Mouse (Mus musculus): ENCODE measurements around the gene Lrrc23. TPM values are rescaled to one million over a fixed set of nuclear protein-coding genes. Genes with fewer than 3 reads are reported as not detected.
A peak's percentile ranks its signal among the peaks of the same experiment; 100 is the strongest.

Lrrc23 gene
- polyA plus RNA-seq, 1 experiment from 2014 or later, result not detected

GRCm38 (mm10) chr6:124787722-124788121 is 8.2 kb upstream of the Lrrc23 start:
- H3K4me1 ChIP-seq (replicated peaks), result peaks cover 6% of the 10 kb centered on the region; the same call in 1 of the 2 replicates
- no peak for ATAC-seq (ENCODE audit: insufficient read depth)
- H3K4me2 ChIP-seq, result no peak overlapping the region
- WGBS (ENCODE audit: insufficient replicate concordance), result 67% methylated on average over 10 of the region's 10 CpGs
- no peak overlapping the region for H3K27ac ChIP-seq (replicated peaks)
- no peaks in the 10 kb centered on the region for H3K27me3 ChIP-seq
- no peak overlapping the region for H3K9ac ChIP-seq
- no peaks in the 10 kb centered on the region for H3K36me3 ChIP-seq (replicated peaks)
- H3K9me3 ChIP-seq (replicated peaks), result no peaks in the 10 kb centered on the region
- H3K4me3 ChIP-seq (replicated peaks), result no peak overlapping the region

- 0 out of 2 replicates have a peak overlapping the region, but pooled peaks have one; percentile 19 for H3K4me2 ChIP-seq
- peak; percentile 63 for ATAC-seq (ENCODE audit: insufficient read depth)
- peak overlapping the region; percentile 35; the same call in 1 of the 2 replicates for H3K27ac ChIP-seq (replicated peaks)
- no peaks in the 10 kb centered on the region for H3K9me3 ChIP-seq (replicated peaks)
- no peaks in the 10 kb centered on the region for H3K36me3 ChIP-seq (replicated peaks)
- no peaks in the 10 kb centered on the region for H3K27me3 ChIP-seq
- peaks cover 6% of the 10 kb centered on the region; the same call in 1 of the 2 replicates for H3K4me1 ChIP-seq (replicated peaks)
- H3K9ac ChIP-seq, result no peak overlapping the region
- H3K4me3 ChIP-seq (replicated peaks), result no peak overlapping the region
- 39% methylated on average over 8 of the region's 8 CpGs for WGBS (ENCODE audit: insufficient replicate concordance)
Observed at GRCm38 (mm10) chr6:124786756-124787420, 7.4 kb upstream of the Lrrc23 start.

GRCm38 (mm10) chr6:124782436-124782835 is 2.9 kb upstream of the Lrrc23 start:
- no peaks in the 10 kb centered on the region for H3K36me3 ChIP-seq (replicated peaks)
- H3K27ac ChIP-seq (replicated peaks), result no peak overlapping the region
- H3K27me3 ChIP-seq, result peaks cover 44% of the 10 kb centered on the region
- no peak for ATAC-seq (ENCODE audit: insufficient read depth)
- H3K9me3 ChIP-seq (replicated peaks), result no peaks in the 10 kb centered on the region
- H3K4me2 ChIP-seq, result peak overlapping the region; percentile 48
- H3K4me1 ChIP-seq (replicated peaks), result peaks cover 9% of the 10 kb centered on the region; the same call in 1 of the 2 replicates
- WGBS (ENCODE audit: insufficient replicate concordance), result 18% methylated on average over 6 of the region's 6 CpGs
- H3K4me3 ChIP-seq (replicated peaks), result peak overlapping the region; percentile 30
- no peak overlapping the region for H3K9ac ChIP-seq

GRCm38 (mm10) chr6:124780917-124781316 is 1.4 kb upstream of the Lrrc23 start:
- H3K4me3 ChIP-seq (replicated peaks), result no peak overlapping the region
- no peak overlapping the region for H3K27ac ChIP-seq (replicated peaks)
- no peaks in the 10 kb centered on the region for H3K9me3 ChIP-seq (replicated peaks)
- H3K9ac ChIP-seq, result no peak overlapping the region
- H3K4me2 ChIP-seq, result no peak overlapping the region
- H3K27me3 ChIP-seq, result peaks cover 52% of the 10 kb centered on the region
- peaks cover 9% of the 10 kb centered on the region; the same call in 1 of the 2 replicates for H3K4me1 ChIP-seq (replicated peaks)
- H3K36me3 ChIP-seq (replicated peaks), result no peaks in the 10 kb centered on the region
- 79% methylated on average over 7 of the region's 7 CpGs for WGBS (ENCODE audit: insufficient replicate concordance)
- no peak for ATAC-seq (ENCODE audit: insufficient read depth)

- no peak for ATAC-seq (ENCODE audit: insufficient read depth)
- Histone ChIP-seq H3K27me3 (peaks cover 52% of the 10 kb centered on the region), H3K4me1 (replicated peaks) (peaks cover 9% of the 10 kb centered on the region; the same call in 1 of the 2 replicates), H3K36me3 (replicated peaks) (no peaks in the 10 kb centered on the region), H3K9me3 (replicated peaks) (no peaks in the 10 kb centered on the region), H3K9ac (no peak overlapping the region), H3K4me3 (replicated peaks) (peak overlapping the region; percentile 24), H3K4me2 (peak overlapping the region; percentile 54), H3K27ac (replicated peaks) (no peak overlapping the region)
- 13% methylated on average over 10 of the region's 10 CpGs for WGBS (ENCODE audit: insufficient replicate concordance)
Observed at GRCm38 (mm10) chr6:124779984-124780416, 473 bp upstream of the Lrrc23 start.

GRCm38 (mm10) chr6:124770511-124770910 is 9.0 kb downstream of the Lrrc23 start:
- Histone ChIP-seq H3K4me1 (replicated peaks) (peaks cover 24% of the 10 kb centered on the region), H3K27ac (replicated peaks) (no peak overlapping the region), H3K9me3 (replicated peaks) (no peaks in the 10 kb centered on the region), H3K27me3 (peaks cover 78% of the 10 kb centered on the region), H3K36me3 (replicated peaks) (no peaks in the 10 kb centered on the region), H3K9ac (no peak overlapping the region), H3K4me3 (replicated peaks) (no peak overlapping the region), H3K4me2 (no peak overlapping the region)
- ATAC-seq (ENCODE audit: insufficient read depth), result no peak
- 64% methylated on average over 15 of the region's 15 CpGs for WGBS (ENCODE audit: insufficient replicate concordance)

GRCm38 (mm10) chr6:124770013-124770412 is 9.5 kb downstream of the Lrrc23 start:
- Histone ChIP-seq H3K27me3 (peaks cover 81% of the 10 kb centered on the region), H3K4me2 (no peak overlapping the region), H3K4me1 (replicated peaks) (peaks cover 24% of the 10 kb centered on the region), H3K9ac (no peak overlapping the region), H3K9me3 (replicated peaks) (no peaks in the 10 kb centered on the region), H3K36me3 (replicated peaks) (no peaks in the 10 kb centered on the region), H3K27ac (replicated peaks) (no peak overlapping the region), H3K4me3 (replicated peaks) (no peak overlapping the region)
- 21% methylated on average over 7 of the region's 7 CpGs for WGBS (ENCODE audit: insufficient replicate concordance)
- ATAC-seq (ENCODE audit: insufficient read depth), result no peak

- H3K9me3 ChIP-seq (replicated peaks), result no peaks in the 10 kb centered on the region
- H3K36me3 ChIP-seq (replicated peaks), result no peaks in the 10 kb centered on the region
- no peak within 1 kb of the TSS for H3K9ac ChIP-seq
- H3K27me3 ChIP-seq, result peaks cover 75% of the 10 kb centered on the region
- ATAC-seq (ENCODE audit: insufficient read depth), result no peak
- H3K4me2 ChIP-seq, result peak within 1 kb of the TSS; percentile 68
- H3K4me1 ChIP-seq (replicated peaks), result peaks cover 24% of the 10 kb centered on the region
- H3K27ac ChIP-seq (replicated peaks), result no peak within 1 kb of the TSS
- peak within 1 kb of the TSS; percentile 45 for H3K4me3 ChIP-seq (replicated peaks)
- WGBS (ENCODE audit: insufficient replicate concordance), result 1% methylated on average over 54 of the region's 54 CpGs
Observed at GRCm38 (mm10) chr6:124769101-124769765, 10.3 kb downstream of the Lrrc23 start, which contains the start of gene Eno2. Gene Eno2, minus strand, starts transcription at chr6:124769673.

GRCm38 (mm10) chr6:124768704-124769044 is 10.9 kb downstream of the Lrrc23 start:
- no peak overlapping the region for H3K27ac ChIP-seq (replicated peaks)
- H3K4me2 ChIP-seq, result peak overlapping the region; percentile 68
- peak overlapping the region; percentile 45; the same call in 1 of the 2 replicates for H3K4me3 ChIP-seq (replicated peaks)
- H3K9ac ChIP-seq, result no peak overlapping the region
- 3% methylated on average over 9 of the region's 9 CpGs for WGBS (ENCODE audit: insufficient replicate concordance)
- peaks cover 73% of the 10 kb centered on the region for H3K27me3 ChIP-seq
- H3K9me3 ChIP-seq (replicated peaks), result no peaks in the 10 kb centered on the region
- H3K4me1 ChIP-seq (replicated peaks), result peaks cover 24% of the 10 kb centered on the region
- no peaks in the 10 kb centered on the region for H3K36me3 ChIP-seq (replicated peaks)
- ATAC-seq (ENCODE audit: insufficient read depth), result no peak

- WGBS (ENCODE audit: insufficient replicate concordance), result 23% methylated on average over 19 of the region's 19 CpGs
- Histone ChIP-seq H3K9me3 (replicated peaks) (no peaks in the 10 kb centered on the region), H3K9ac (no peak overlapping the region), H3K4me1 (replicated peaks) (peaks cover 24% of the 10 kb centered on the region), H3K36me3 (replicated peaks) (no peaks in the 10 kb centered on the region), H3K4me2 (peak overlapping the region; percentile 68), H3K27me3 (peaks cover 77% of the 10 kb centered on the region), H3K27ac (replicated peaks) (no peak overlapping the region), H3K4me3 (replicated peaks) (0 out of 2 replicates have a peak overlapping the region, but pooled peaks have one; percentile 45)
- ATAC-seq (ENCODE audit: insufficient read depth), result no peak
Observed at GRCm38 (mm10) chr6:124767920-124768703, 11.4 kb downstream of the Lrrc23 start.

GRCm38 (mm10) chr6:124767536-124767919 is 12.0 kb downstream of the Lrrc23 start:
- Histone ChIP-seq H3K27ac (replicated peaks) (no peak overlapping the region), H3K4me2 (no peak overlapping the region), H3K9ac (no peak overlapping the region), H3K27me3 (peaks cover 81% of the 10 kb centered on the region), H3K36me3 (replicated peaks) (no peaks in the 10 kb centered on the region), H3K4me3 (replicated peaks) (no peak overlapping the region), H3K9me3 (replicated peaks) (no peaks in the 10 kb centered on the region), H3K4me1 (replicated peaks) (peaks cover 24% of the 10 kb centered on the region)
- no peak for ATAC-seq (ENCODE audit: insufficient read depth)
- WGBS (ENCODE audit: insufficient replicate concordance), result 60% methylated on average over 4 of the region's 4 CpGs
